33 mouse cellular contexts compared by ENCODE assay signal in the genomic region with DNA sequence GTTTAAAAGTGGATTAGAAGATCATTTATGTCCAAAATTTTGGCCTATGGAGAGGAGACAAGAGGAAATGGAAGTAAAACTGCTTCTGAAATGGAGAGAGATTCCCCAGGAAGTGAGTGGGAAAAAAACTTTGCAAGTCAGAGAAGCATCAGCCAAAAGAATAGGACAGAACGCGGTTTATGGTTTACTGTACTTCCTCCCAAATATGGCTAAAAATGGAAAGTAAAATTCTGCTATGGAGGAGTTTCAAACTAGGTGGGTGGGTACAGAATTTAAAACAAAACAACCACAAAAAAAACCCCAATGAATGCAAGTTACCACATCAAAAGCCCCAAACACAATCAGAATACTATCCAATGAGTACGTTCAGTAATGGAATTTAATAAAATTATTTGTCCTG.
DNase-seq lines count a peak whose midpoint lies in the region; ATAC-seq and TF ChIP-seq lines count a peak whose summit lies in the region.
"Had no signal": no experiment of that assay in that cellular context is flagged by ENCODE, and none has a peak within 500 bp of the region (broad histone marks: within the 10 kb centered on the region; RNA-seq: fewer than 3 reads in every experiment).

No protein-coding gene starts in this region.

- peaks cover 11% of the 10 kb centered on the region for H3K4me1 ChIP-seq in bone marrow macrophage, adult 2 months (ENCODE audit: control insufficient read depth, insufficient read depth, low read length)
- no peaks in the 10 kb centered on the region for H3K4me1 ChIP-seq in stomach, embryonic 15.5 days
- no peaks in the 10 kb centered on the region for H3K4me1 ChIP-seq in midbrain, embryonic 13.5 days (replicated peaks)
- H3K4me1 ChIP-seq: embryonic facial prominence, embryonic 10.5 days; embryonic facial prominence, embryonic 15.5 days; forebrain, embryonic 12.5 days; limb, embryonic 10.5 days; limb, embryonic 15.5 days; midbrain, embryonic 10.5 days; neural tube, embryonic 13.5 days had no signal

- H3K27me3 ChIP-seq in stomach, embryonic 15.5 days (replicated peaks) = no peaks in the 10 kb centered on the region
- H3K27me3 ChIP-seq in midbrain, embryonic 13.5 days = no peaks in the 10 kb centered on the region
- H3K27me3 ChIP-seq: embryonic facial prominence, embryonic 15.5 days; forebrain, embryonic 12.5 days; heart, embryonic 13.5 days; limb, embryonic 15.5 days; neural tube, embryonic 13.5 days had no signal

- DNase-seq in frontal cortex, postnatal 14 days (ENCODE audit: low spot score in 2 of 2) = no peak
- DNase-seq in induced T-regulatory cell, adult 2 months (ENCODE audit: low read depth) = peak; percentile 11
- no peak for DNase-seq in ovary, postnatal 36 days (ENCODE audit: low spot score)
- DNase-seq in embryo, embryonic 9.5 days (ENCODE audit: extremely low spot score) = no peak
- DNase-seq: adrenal gland, adult 8-10 months; cerebellum, adult 18-20 months; cerebellum, postnatal 10 days; gastrocnemius, postnatal 25 days; heart, adult 2 months; kidney, adult 9 months; kidney, postnatal 14 days; layer of hippocampus, adult 9-11 months; lung, adult 2 months; lung, postnatal 10 days; thymus, postnatal 36 days had no signal

- H3K9ac ChIP-seq in stomach, embryonic 15.5 days = no peak overlapping the region
- H3K9ac ChIP-seq in midbrain, embryonic 13.5 days (replicated peaks) = no peak overlapping the region
- H3K9ac ChIP-seq: embryonic facial prominence, embryonic 15.5 days; forebrain, embryonic 12.5 days; heart, embryonic 13.5 days; limb, embryonic 15.5 days; liver, embryonic 14.5 days; neural tube, embryonic 13.5 days had no signal

- no peak overlapping the region for H3K4me2 ChIP-seq in stomach, embryonic 15.5 days
- H3K4me2 ChIP-seq in midbrain, embryonic 13.5 days (replicated peaks) = no peak overlapping the region
- H3K4me2 ChIP-seq: embryonic facial prominence, embryonic 15.5 days; forebrain, embryonic 12.5 days; heart, embryonic 13.5 days; limb, embryonic 15.5 days; neural tube, embryonic 13.5 days had no signal

- WGBS in stomach, embryonic 15.5 days = 61% methylated on average over 3 of the region's 3 CpGs
- WGBS in midbrain, embryonic 13.5 days = 92% methylated on average over 3 of the region's 3 CpGs

- peak; percentile 44; the same call in 1 of the 2 replicates for ATAC-seq in frontal cortex, adult (ENCODE audit: low TSS enrichment)
- no peak for ATAC-seq in stomach, embryonic 15.5 days (ENCODE audit: insufficient read depth, low FRiP score, low read depth)
- no peak for ATAC-seq in midbrain, embryonic 13.5 days
- ATAC-seq: hindbrain, embryonic 16.5 days; intestine, postnatal 0 days; midbrain, embryonic 16.5 days had no signal

- no peaks in the 10 kb centered on the region for H3K36me3 ChIP-seq in stomach, embryonic 15.5 days
- H3K36me3 ChIP-seq in midbrain, embryonic 13.5 days = no peaks in the 10 kb centered on the region
- H3K36me3 ChIP-seq: embryonic facial prominence, embryonic 10.5 days; embryonic facial prominence, embryonic 15.5 days; forebrain, embryonic 12.5 days; heart, embryonic 13.5 days; limb, embryonic 10.5 days; limb, embryonic 15.5 days; midbrain, embryonic 10.5 days; neural tube, embryonic 13.5 days had no signal

- no peak for TF ChIP-seq CTCF in bone marrow macrophage, adult 2 months (IDR thresholded peaks at IDR 0.05; ENCODE audit: low read depth, low read length)

- H3K27ac ChIP-seq in bone marrow macrophage, adult 2 months (ENCODE audit: insufficient read depth, low read depth, low read length) = peak overlapping the region; percentile 37; the same call in 1 of the 2 replicates
- H3K27ac ChIP-seq in stomach, embryonic 15.5 days = 0 out of 2 replicates have a peak overlapping the region, but pooled peaks have one; percentile 11
- H3K27ac ChIP-seq in midbrain, embryonic 13.5 days = no peak overlapping the region
- H3K27ac ChIP-seq: embryonic facial prominence, embryonic 10.5 days; embryonic facial prominence, embryonic 15.5 days; forebrain, embryonic 12.5 days; heart, adult 2 months; heart, embryonic 13.5 days; limb, embryonic 10.5 days; limb, embryonic 15.5 days; liver, embryonic 14.5 days; macrophage; midbrain, embryonic 10.5 days; neural tube, embryonic 13.5 days had no signal

- H3K4me3 ChIP-seq in bone marrow macrophage, adult 2 months (ENCODE audit: insufficient read depth, low read length) = no peak overlapping the region
- H3K4me3 ChIP-seq in stomach, embryonic 15.5 days (replicated peaks) = no peak overlapping the region
- H3K4me3 ChIP-seq in midbrain, embryonic 13.5 days (replicated peaks) = no peak overlapping the region
- H3K4me3 ChIP-seq: embryonic facial prominence, embryonic 10.5 days; embryonic facial prominence, embryonic 15.5 days; forebrain, embryonic 12.5 days; heart, adult 2 months; heart, embryonic 13.5 days; limb, embryonic 10.5 days; limb, embryonic 15.5 days; midbrain, embryonic 10.5 days; myocyte; neural tube, embryonic 13.5 days had no signal

- TF ChIP-seq POLR2A in bone marrow macrophage, adult 2 months (IDR thresholded peaks at IDR 0.05; ENCODE audit: borderline replicate concordance, low read depth, low read length) = no peak

- H3K9me3 ChIP-seq in stomach, embryonic 15.5 days = no peaks in the 10 kb centered on the region
- H3K9me3 ChIP-seq in midbrain, embryonic 13.5 days = no peaks in the 10 kb centered on the region
- H3K9me3 ChIP-seq: embryonic facial prominence, embryonic 10.5 days; embryonic facial prominence, embryonic 15.5 days; forebrain, embryonic 12.5 days; heart, embryonic 13.5 days; limb, embryonic 10.5 days; limb, embryonic 15.5 days; midbrain, embryonic 10.5 days; neural tube, embryonic 13.5 days had no signal
